Mouse (Mus musculus): ENCODE data around the gene Fam241b.

- TF ChIP-seq USF2 (IDR thresholded peaks at IDR 0.05; ENCODE audit: borderline replicate concordance in 1 of 2, insufficient read depth in 1 of 2, low read depth in 1 of 2, low read length in 2 of 2) (no peak), POLR2A (IDR thresholded peaks at IDR 0.05; ENCODE audit: control insufficient read depth in 1 of 2, insufficient read depth in 1 of 2, low read depth in 1 of 2, low read length in 2 of 2, poor library complexity in 1 of 2) (no peak), CTCF (IDR thresholded peaks at IDR 0.05 in 2 of 3, conservative IDR thresholded peaks at IDR 0.05 in 1 of 3; ENCODE audit: control insufficient read depth in 1 of 3, insufficient read depth in 1 of 3, low read depth in 2 of 3, low read length in 3 of 3, poor library complexity in 1 of 3, severe bottlenecking in 1 of 3) (no peak), MAX (IDR thresholded peaks at IDR 0.05; ENCODE audit: low read length) (no peak), ETS1 (IDR thresholded peaks at IDR 0.05; ENCODE audit: low read depth, low read length) (no peak), CHD2 (IDR thresholded peaks at IDR 0.05; ENCODE audit: low read length) (no peak)
These were observed 36.2 kb upstream of the Fam241b start for GRCm38 (mm10) chr10:62179944-62180343.
